8 mouse cellular contexts compared by ENCODE assay signal in the genomic region with DNA sequence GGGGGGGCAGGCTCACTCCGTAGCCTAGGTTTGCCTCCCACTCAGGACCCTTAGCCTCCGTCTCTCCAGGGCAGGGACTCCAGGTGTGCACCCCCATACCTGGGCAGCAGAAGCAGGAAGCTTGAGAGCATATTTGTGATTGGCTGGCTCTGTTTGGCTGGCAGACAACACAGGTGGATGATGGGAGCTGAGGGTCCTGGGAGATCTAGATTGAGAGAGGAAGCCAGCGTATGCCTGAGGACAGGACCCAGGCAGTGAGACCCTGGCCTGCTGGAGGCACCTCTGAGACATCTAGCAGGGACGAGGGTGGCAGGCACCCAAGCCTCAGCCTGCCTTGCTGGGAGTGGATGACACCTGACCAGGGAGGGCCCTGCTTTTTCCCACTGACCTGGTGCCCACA.
DNase-seq lines count a peak whose midpoint lies in the region; ATAC-seq lines count a peak whose summit lies in the region.

No protein-coding gene starts in this region.

- ATAC-seq in erythroblast, adult 5-6 weeks (replicated peaks; ENCODE audit: low FRiP score, poor library complexity, severe bottlenecking) = no peak
- ATAC-seq in forebrain, embryonic 15.5 days (replicated peaks) = no peak
- no peak for ATAC-seq in liver, embryonic 13.5 days (ENCODE audit: low read depth)

- no peaks in the 10 kb centered on the region for H3K27me3 ChIP-seq in erythroblast, embryonic 14.5 days (ENCODE audit: control insufficient read depth)
- H3K27me3 ChIP-seq in forebrain, embryonic 15.5 days = no peaks in the 10 kb centered on the region
- H3K27me3 ChIP-seq in liver, embryonic 13.5 days = no peaks in the 10 kb centered on the region

- H3K4me2 ChIP-seq in forebrain, embryonic 15.5 days (replicated peaks) = peak overlapping the region; percentile 84
- peak overlapping the region; percentile 90 for H3K4me2 ChIP-seq in liver, embryonic 13.5 days

- peak; percentile 46 for DNase-seq in 3134 (ENCODE audit: extremely low read depth, insufficient read length, low spot score)
- no peak for DNase-seq in liver, embryonic 13.5 days
- no peak for DNase-seq in layer of hippocampus, postnatal 10 days (ENCODE audit: low spot score in 2 of 2)
- DNase-seq in cerebellum, postnatal 10 days = no peak
- no peak for DNase-seq in urinary bladder, postnatal 10 days (ENCODE audit: low spot score)

- no peaks in the 10 kb centered on the region for H3K36me3 ChIP-seq in erythroblast, embryonic 14.5 days (ENCODE audit: control insufficient read depth)
- H3K36me3 ChIP-seq in forebrain, embryonic 15.5 days = no peaks in the 10 kb centered on the region
- H3K36me3 ChIP-seq in liver, embryonic 13.5 days = no peaks in the 10 kb centered on the region

- no peaks in the 10 kb centered on the region for H3K9me3 ChIP-seq in erythroblast, embryonic 14.5 days (ENCODE audit: control insufficient read depth, low read length)
- H3K9me3 ChIP-seq in forebrain, embryonic 15.5 days = no peaks in the 10 kb centered on the region
- no peaks in the 10 kb centered on the region for H3K9me3 ChIP-seq in liver, embryonic 13.5 days (replicated peaks)

- 53% methylated on average over 4 of the region's 4 CpGs for WGBS in forebrain, embryonic 15.5 days
- WGBS in liver, embryonic 13.5 days (ENCODE audit: insufficient replicate concordance) = 32% methylated on average over 4 of the region's 4 CpGs

- H3K27ac ChIP-seq in forebrain, embryonic 15.5 days (replicated peaks) = no peak overlapping the region
- H3K27ac ChIP-seq in liver, embryonic 13.5 days = peak overlapping the region; percentile 84

- H3K9ac ChIP-seq in forebrain, embryonic 15.5 days (replicated peaks) = no peak overlapping the region
- peak overlapping the region; percentile 71 for H3K9ac ChIP-seq in liver, embryonic 13.5 days

- H3K4me3 ChIP-seq in erythroblast, embryonic 14.5 days (replicated peaks) = peak overlapping the region; percentile 61
- peak overlapping the region; percentile 49 for H3K4me3 ChIP-seq in forebrain, embryonic 15.5 days
- H3K4me3 ChIP-seq in liver, embryonic 13.5 days (replicated peaks) = peak overlapping the region; percentile 59

- peaks cover 33% of the 10 kb centered on the region for H3K4me1 ChIP-seq in erythroblast, embryonic 14.5 days (ENCODE audit: control insufficient read depth)
- H3K4me1 ChIP-seq in forebrain, embryonic 15.5 days = peaks cover 23% of the 10 kb centered on the region
- H3K4me1 ChIP-seq in liver, embryonic 13.5 days (replicated peaks) = peaks cover 67% of the 10 kb centered on the region
